16 mouse cellular contexts compared by ENCODE assay signal in the genomic region with DNA sequence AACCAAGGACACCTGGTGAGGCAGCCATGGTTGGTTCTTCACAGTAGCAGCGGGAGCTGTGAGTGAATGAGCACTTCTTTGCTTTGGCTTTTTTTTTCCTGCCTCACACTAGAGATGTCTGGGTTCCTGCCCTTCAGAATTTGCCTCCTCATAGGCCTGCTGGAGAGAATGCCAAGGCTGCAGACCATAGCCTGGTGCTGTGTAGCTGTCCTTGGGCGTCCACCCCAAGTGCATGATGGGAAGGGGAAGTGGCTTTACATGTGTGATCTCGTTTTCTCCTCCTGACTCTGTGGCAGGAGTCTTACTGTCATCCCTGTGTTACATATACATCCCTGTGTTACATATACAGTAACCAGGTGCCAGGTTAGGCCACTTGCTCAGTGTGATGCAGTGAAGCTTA. TPM values are rescaled to one million over a fixed set of nuclear protein-coding genes. Genes with fewer than 3 reads are reported as not detected.
"Had no signal": no experiment of that assay in that cellular context is flagged by ENCODE, and none has a peak within 500 bp of the region (broad histone marks: within the 10 kb centered on the region; RNA-seq: fewer than 3 reads in every experiment).

No protein-coding gene starts in this region.

- H3K27ac ChIP-seq: kidney, embryonic 15.5 days; limb, embryonic 10.5 days; limb, embryonic 13.5 days; liver, embryonic 12.5 days; liver, embryonic 15.5 days; lung, embryonic 15.5 days had no signal

- ATAC-seq: liver, embryonic 12.5 days had no signal

- DNase-seq: kidney, postnatal 10 days; kidney, postnatal 4 days; liver; lung, adult 18-20 months; lung, postnatal 10 days; lung, postnatal 36 days; midbrain, embryonic 14.5 days; thymus, adult 18-20 months; thymus, postnatal 36 days had no signal

- H3K4me3 ChIP-seq: kidney, embryonic 15.5 days; limb, embryonic 10.5 days; limb, embryonic 13.5 days; liver, embryonic 12.5 days; liver, embryonic 15.5 days; lung, embryonic 15.5 days had no signal

- H3K9me3 ChIP-seq: kidney, embryonic 15.5 days; limb, embryonic 10.5 days; limb, embryonic 13.5 days; liver, embryonic 12.5 days; liver, embryonic 15.5 days; lung, embryonic 15.5 days had no signal

- H3K9ac ChIP-seq: kidney, embryonic 15.5 days; limb, embryonic 13.5 days; liver, embryonic 12.5 days; liver, embryonic 15.5 days; lung, embryonic 15.5 days had no signal

- H3K36me3 ChIP-seq: kidney, embryonic 15.5 days; limb, embryonic 10.5 days; limb, embryonic 13.5 days; liver, embryonic 12.5 days; liver, embryonic 15.5 days; lung, embryonic 15.5 days had no signal

- H3K4me1 ChIP-seq: lung, embryonic 15.5 days had no signal

RNA-seq across cellular contexts. Expression of a gene that starts 59.4 kb away (rescaled TPM):
- total RNA-seq: megakaryocyte-erythroid progenitor cell, adult 5-6 weeks had no signal
- polyA plus RNA-seq: limb, embryonic 10.5 days; liver, embryonic 12.5 days had no signal
